Mouse (Mus musculus): Measurements from ENCODE around the gene Cecr2. TPM values are rescaled to one million over a fixed set of nuclear protein-coding genes. Genes with fewer than 3 reads are reported as not detected.
A peak's percentile ranks its signal among the peaks of the same experiment; 100 is the strongest.

Gene Cecr2
- polyA plus RNA-seq (2016; fragmentation: Nextera tagmentation; extraction: Ambion mirVana): 8.8 and 10.4 TPM in 2 replicates

DNA sequence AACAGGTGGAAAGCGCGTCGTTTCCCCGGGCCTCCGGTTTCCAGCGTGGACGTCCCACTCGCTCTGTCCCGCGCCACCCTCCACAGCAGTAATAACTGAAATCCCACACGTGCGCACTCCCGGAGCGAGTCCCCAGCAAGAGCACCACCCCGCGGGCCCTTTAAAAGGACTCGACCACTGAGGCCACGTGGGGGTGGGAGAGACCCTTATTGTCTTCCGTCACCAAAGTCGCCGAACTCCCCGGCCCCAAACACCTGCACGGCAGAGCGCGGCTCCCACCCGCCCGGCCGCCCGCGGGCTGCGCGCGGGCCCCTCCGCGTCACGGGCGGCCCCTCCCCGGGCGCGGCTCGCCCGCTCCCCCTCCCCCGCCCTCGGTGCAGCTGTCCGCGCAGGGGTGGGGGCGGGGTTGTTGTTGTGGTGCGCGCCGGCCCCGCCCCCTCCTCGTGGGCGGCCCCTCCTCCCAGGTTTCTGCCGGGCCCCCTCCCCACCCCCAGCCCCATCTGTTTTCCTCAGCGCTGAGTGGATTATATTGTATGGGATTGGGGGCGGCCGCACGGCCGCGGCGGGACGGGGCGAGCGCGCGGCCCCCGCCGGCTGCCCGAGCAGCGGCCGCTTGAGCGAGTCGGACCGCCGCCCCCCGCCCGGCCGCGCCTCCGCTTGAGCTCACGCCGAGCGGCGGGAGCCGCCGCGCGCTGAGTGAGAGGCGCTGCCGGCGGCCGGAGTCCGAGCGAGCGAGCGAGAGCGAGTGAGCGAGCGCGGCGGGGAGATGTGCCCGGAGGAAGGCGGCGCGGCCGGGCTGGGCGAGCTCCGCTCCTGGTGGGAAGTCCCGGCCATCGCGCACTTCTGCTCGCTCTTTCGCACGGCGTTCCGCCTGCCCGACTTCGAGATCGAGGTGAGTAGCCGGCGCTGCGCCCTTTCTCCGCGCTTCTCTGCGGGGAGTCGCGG lies at the start of gene Cecr2:
Cecr2 (plus strand) TSS at position 554 of the 945 bp plus-strand sequence.
- H3K4me1 ChIP-seq: peaks cover 45% of the 10 kb centered on the region
- no peaks in the 10 kb centered on the region for H3K9me3 ChIP-seq (replicated peaks)
- H3K36me3 ChIP-seq: no peaks in the 10 kb centered on the region
- peak within 1 kb of the TSS; percentile 83 for H3K4me3 ChIP-seq
- peak within 1 kb of the TSS; percentile 95 for H3K27ac ChIP-seq
- under 1% methylated on average over 116 of the region's 127 CpGs for WGBS (ENCODE audit: insufficient replicate concordance)
- peak within 1 kb of the TSS; percentile 91 for H3K9ac ChIP-seq
- ATAC-seq: peak; percentile 79
- peak within 1 kb of the TSS; percentile 89 for H3K4me2 ChIP-seq
- no peaks in the 10 kb centered on the region for H3K27me3 ChIP-seq (replicated peaks)

DNA sequence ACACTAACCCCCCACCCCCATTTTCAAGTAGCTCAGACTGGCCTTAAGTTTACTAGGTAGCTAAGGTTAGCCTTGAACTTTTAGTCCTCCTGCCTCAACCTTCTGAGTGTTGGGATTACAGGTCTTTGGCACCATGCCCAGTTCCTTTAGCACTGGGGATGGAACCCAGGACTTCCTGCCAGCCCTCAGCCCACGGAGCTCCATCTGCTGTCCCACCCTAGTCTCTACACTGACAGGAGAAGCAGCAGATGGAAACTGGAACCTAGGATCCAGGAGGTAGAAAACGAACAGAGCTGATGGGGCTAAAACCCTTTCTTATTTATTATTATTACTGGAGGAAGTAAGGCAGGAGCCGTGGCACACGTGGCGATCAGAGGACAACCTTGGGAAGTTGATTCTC lies 48.6 kb upstream of the Cecr2 start:
- WGBS (ENCODE audit: insufficient replicate concordance): 73% methylated on average over 5 of the region's 5 CpGs
- peak overlapping the region; percentile 96 for H3K27ac ChIP-seq
- H3K4me1 ChIP-seq: peaks cover 63% of the 10 kb centered on the region

DNA sequence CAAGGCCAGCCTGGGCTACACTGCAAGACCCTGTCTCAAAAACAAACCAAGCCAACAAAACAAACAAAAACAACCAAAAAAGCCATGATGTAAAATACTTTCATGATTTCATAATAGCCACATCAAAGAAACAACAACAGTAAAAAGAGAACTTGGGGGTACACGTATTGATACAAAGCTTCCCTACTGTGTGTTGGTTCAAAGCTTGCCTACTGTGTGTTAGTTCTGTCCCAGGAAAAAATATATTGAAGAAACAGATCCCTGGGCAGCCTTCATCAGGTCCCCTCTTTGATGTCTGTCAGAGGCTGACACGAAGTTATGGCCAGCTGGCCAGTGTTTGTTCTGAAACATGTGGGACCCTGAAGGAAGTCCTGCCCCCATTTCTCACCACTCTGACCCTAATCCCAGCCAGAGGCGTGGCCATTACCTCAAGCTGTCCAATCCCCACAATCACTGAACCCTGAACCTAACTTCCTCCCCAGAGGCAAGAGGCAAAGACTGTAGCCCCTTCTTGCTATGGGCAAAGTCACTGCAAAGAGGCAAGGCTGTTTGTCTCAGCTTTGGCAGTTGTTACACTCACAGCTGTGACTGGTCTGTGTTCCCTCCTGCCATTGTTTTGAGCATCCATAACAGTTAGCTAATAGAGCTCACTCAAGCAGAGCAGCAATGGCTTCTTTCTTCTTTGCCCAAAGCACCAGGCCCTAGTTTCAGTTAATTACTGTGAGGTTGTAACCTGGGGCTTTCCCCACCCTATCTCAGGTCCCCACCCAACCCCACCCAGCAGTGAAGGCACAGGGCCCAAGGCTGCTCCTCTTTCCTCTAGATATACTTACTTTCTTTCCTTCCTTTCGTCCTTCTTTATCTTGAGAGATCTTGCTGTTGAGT lies 47.4 kb upstream of the Cecr2 start:
- Histone ChIP-seq H3K9ac (peak overlapping the region; percentile 74), H3K4me3 (peak overlapping the region; percentile 26), H3K9me3 (replicated peaks) (no peaks in the 10 kb centered on the region), H3K36me3 (no peaks in the 10 kb centered on the region), H3K4me1 (peaks cover 63% of the 10 kb centered on the region), H3K27me3 (replicated peaks) (no peaks in the 10 kb centered on the region), H3K4me2 (peak overlapping the region; percentile 70), H3K27ac (peak overlapping the region; percentile 96)
- WGBS (ENCODE audit: insufficient replicate concordance): 45% methylated on average over 4 of the region's 4 CpGs
- ATAC-seq: peak; percentile 94

More for the DNA sequence above, 48.6 kb upstream of the Cecr2 start:
- H3K27me3 ChIP-seq (replicated peaks): no peaks in the 10 kb centered on the region
- no peak for ATAC-seq
- no peak overlapping the region for H3K4me3 ChIP-seq
- no peaks in the 10 kb centered on the region for H3K9me3 ChIP-seq (replicated peaks)
- H3K36me3 ChIP-seq: no peaks in the 10 kb centered on the region
- H3K4me2 ChIP-seq: 0 out of 2 replicates have a peak overlapping the region, but pooled peaks have one; percentile 70
- H3K9ac ChIP-seq: peak overlapping the region; percentile 74

DNA sequence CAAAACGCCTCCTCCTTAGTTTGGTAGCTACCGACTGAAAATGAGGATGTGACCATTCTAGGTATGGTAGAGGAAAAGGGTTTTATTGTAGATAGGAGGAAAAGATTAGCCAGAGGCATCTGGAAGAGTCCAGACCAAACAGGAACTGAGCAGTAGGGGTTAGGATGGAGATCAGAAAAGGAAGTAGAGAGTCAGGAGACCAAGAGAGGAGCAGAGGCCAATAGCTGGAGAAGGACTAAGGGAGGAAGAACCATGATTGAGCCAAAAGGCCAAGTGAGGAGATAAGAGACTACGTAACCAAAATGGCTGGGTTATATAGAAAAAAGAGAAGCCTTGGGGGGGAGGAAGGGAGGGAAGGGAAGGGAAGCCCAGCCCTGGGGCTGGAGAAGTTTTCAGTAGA lies 46.0 kb upstream of the Cecr2 start:
- H3K4me2 ChIP-seq: no peak overlapping the region
- H3K4me3 ChIP-seq: no peak overlapping the region
- H3K27me3 ChIP-seq (replicated peaks): no peaks in the 10 kb centered on the region
- WGBS (ENCODE audit: insufficient replicate concordance): 52% methylated on average over 3 of the region's 3 CpGs
- no peaks in the 10 kb centered on the region for H3K36me3 ChIP-seq
- no peaks in the 10 kb centered on the region for H3K9me3 ChIP-seq (replicated peaks)
- no peak overlapping the region for H3K9ac ChIP-seq
- peak overlapping the region; percentile 34; the same call in 1 of the 2 replicates for H3K27ac ChIP-seq
- peaks cover 61% of the 10 kb centered on the region for H3K4me1 ChIP-seq
- ATAC-seq: no peak

DNA sequence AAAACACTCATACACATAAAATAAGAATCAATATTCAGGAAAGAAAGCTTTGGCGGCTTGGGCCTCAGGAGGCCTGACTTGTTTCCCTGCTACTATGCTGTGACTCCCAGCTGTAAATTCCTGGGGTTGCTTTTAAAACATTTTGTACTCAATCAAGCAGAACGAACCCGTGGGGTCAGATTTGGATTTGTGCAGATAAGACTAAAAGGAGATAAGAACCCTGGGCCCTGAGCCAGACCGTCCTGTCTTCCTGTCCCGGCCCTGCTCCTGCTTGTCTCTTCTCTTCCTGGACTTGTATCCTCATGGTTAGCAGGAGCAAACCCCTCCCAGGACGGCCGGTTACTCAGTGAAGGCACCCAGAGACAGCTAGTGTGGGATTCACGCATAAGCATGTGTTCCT lies 41.1 kb upstream of the Cecr2 start:
- H3K4me3 ChIP-seq: no peak overlapping the region
- ATAC-seq: no peak
- WGBS (ENCODE audit: insufficient replicate concordance): 44% methylated on average over 8 of the region's 8 CpGs
- H3K9ac ChIP-seq: no peak overlapping the region
- H3K27ac ChIP-seq: no peak overlapping the region
- no peak overlapping the region for H3K4me2 ChIP-seq
- H3K4me1 ChIP-seq: peaks cover 12% of the 10 kb centered on the region
- H3K9me3 ChIP-seq (replicated peaks): no peaks in the 10 kb centered on the region
- no peaks in the 10 kb centered on the region for H3K36me3 ChIP-seq
- H3K27me3 ChIP-seq (replicated peaks): peaks cover 3% of the 10 kb centered on the region; the same call in 1 of the 2 replicates

DNA sequence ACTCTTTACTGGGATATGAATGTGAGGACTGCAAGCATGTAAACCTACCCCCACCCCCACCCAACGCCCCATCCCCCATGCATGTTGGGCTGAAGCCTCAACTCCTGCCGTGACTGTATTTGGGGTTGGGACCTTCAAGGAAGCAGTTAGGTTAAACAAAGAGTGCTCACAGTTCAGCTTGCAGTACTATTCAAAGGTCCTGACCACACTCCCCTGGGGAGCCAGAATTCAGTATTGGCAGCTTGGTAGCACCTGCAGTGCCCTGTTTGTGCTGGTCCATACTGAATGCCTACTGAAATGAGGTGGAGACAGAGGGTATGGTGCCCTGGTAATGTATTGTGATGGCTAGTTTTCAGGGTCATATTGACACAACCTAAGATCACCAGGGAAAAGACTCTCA lies 39.1 kb upstream of the Cecr2 start:
- 57% methylated on average over 2 of the region's 2 CpGs for WGBS (ENCODE audit: insufficient replicate concordance)
- Histone ChIP-seq H3K27ac (no peak overlapping the region), H3K27me3 (replicated peaks) (peaks cover 3% of the 10 kb centered on the region; the same call in 1 of the 2 replicates), H3K9me3 (replicated peaks) (no peaks in the 10 kb centered on the region), H3K4me2 (no peak overlapping the region), H3K36me3 (no peaks in the 10 kb centered on the region), H3K9ac (no peak overlapping the region), H3K4me3 (no peak overlapping the region), H3K4me1 (peaks cover 3% of the 10 kb centered on the region; the same call in 1 of the 2 replicates)
- no peak for ATAC-seq

DNA sequence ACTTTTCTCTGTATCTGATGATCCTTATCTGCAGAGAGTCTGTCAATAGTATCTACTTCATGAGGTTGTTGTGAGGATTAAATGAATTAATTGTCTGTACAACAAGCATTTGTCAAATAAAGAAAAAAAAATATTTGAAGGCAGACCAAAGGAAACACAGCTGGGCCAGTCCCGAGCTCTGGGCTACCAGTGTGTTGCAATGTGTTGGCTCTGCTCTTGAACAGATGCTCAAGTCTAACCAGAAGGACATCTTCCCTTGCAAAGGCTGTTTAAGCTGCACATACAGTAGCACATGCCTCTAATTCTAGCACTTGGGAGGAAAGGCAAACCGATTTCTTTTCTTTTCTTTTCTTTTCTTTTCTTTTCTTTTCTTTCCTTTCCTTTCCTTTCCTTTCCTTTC lies 37.2 kb upstream of the Cecr2 start:
- Histone ChIP-seq H3K27me3 (replicated peaks) (peaks cover 3% of the 10 kb centered on the region; the same call in 1 of the 2 replicates), H3K27ac (no peak overlapping the region), H3K4me3 (no peak overlapping the region), H3K9me3 (replicated peaks) (no peaks in the 10 kb centered on the region), H3K36me3 (no peaks in the 10 kb centered on the region), H3K4me1 (peaks cover 3% of the 10 kb centered on the region; the same call in 1 of the 2 replicates), H3K9ac (no peak overlapping the region), H3K4me2 (no peak overlapping the region)
- WGBS (ENCODE audit: insufficient replicate concordance): 70% methylated on average over 2 of the region's 2 CpGs
- ATAC-seq: no peak

DNA sequence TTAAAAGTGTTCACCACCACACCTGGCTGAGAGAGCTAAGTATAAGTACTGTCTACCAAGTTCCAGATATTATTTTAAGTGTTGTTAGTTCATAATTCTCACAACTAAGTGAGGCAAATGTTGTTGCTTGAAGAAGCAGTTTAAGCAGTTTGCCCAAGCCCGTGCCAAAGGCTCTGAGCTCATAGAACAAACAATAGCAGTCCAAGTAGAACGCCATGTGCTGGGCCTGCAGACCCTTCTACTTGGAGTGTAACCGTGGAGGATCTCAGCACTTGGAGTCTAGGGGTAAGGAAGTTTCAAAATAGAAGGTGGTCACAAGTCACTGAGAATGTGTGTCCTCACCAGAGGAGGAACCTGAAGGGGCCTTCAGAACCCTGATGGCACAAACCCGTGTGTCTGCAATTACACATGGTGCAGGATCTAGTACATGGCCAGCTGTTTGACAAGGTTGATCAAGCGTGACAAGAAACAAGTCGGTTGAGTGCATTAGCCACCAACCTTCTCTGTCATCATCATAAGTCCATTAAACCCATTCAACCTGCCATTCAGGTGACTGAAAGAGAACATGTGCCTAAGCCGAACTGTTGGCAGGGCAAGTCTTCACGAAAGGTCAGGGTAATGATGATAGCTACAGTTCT lies 30.7 kb upstream of the Cecr2 start:
- Histone ChIP-seq H3K9me3 (replicated peaks) (no peaks in the 10 kb centered on the region), H3K4me3 (no peak overlapping the region), H3K36me3 (no peaks in the 10 kb centered on the region), H3K4me1 (peaks cover 5% of the 10 kb centered on the region; the same call in 1 of the 2 replicates), H3K27ac (no peak overlapping the region), H3K4me2 (no peak overlapping the region), H3K9ac (no peak overlapping the region), H3K27me3 (replicated peaks) (no peaks in the 10 kb centered on the region)
- ATAC-seq: no peak
- 74% methylated on average over 8 of the region's 8 CpGs for WGBS (ENCODE audit: insufficient replicate concordance)

DNA sequence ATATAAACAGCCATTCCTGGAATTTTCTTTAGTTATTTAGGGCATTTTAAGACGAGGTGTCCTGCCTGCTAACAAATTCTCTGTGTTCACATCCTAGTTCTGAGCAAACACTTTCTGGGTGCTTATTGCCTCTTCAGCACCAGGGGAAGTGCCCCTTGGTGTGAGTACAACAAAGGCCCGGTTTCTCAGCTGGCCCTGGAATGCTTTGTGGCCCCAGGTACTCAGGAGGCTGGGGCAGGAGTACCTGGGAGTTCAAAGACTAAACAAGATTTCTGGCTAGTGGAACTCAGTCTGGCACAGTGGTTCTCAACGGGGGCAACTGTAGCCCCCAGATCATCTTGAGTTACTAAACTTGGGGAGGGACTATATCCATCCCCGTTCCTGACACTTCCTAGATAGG lies 26.6 kb upstream of the Cecr2 start:
- H3K4me2 ChIP-seq: no peak overlapping the region
- ATAC-seq: no peak
- no peak overlapping the region for H3K27ac ChIP-seq
- H3K4me1 ChIP-seq: peaks cover 5% of the 10 kb centered on the region; the same call in 1 of the 2 replicates
- 45% methylated on average over 4 of the region's 4 CpGs for WGBS (ENCODE audit: insufficient replicate concordance)
- no peak overlapping the region for H3K9ac ChIP-seq
- H3K36me3 ChIP-seq: no peaks in the 10 kb centered on the region
- H3K9me3 ChIP-seq (replicated peaks): no peaks in the 10 kb centered on the region
- no peaks in the 10 kb centered on the region for H3K27me3 ChIP-seq (replicated peaks)
- H3K4me3 ChIP-seq: no peak overlapping the region

DNA sequence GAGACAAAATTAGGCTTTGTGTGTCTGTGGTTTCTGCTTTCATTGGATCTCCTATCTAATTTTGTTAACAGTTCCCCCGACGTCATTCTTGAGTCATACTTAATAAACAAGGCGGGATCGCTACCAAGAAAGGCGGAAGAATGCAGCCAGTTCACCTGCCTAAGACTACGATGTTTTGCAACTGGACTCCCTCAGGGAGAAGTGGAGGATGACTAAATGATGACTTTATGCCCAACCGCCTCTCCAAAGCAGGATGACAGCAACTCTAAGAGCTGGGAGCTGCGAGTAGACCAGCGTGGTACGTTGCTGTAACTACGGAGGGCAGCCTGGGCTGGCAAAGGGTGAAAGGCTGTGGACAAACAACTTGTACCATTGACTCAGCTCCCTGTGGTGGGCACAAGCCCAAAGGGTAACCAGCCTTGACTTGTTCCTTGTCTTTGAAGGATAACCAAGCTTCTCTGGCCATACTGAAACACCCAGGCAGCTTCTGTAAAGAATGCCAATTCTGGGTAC lies 24.2 kb upstream of the Cecr2 start:
- H3K27me3 ChIP-seq (replicated peaks): no peaks in the 10 kb centered on the region
- H3K4me2 ChIP-seq: no peak overlapping the region
- H3K27ac ChIP-seq: no peak overlapping the region
- no peaks in the 10 kb centered on the region for H3K36me3 ChIP-seq
- ATAC-seq: no peak
- 83% methylated on average over 11 of the region's 11 CpGs for WGBS (ENCODE audit: insufficient replicate concordance)
- H3K9ac ChIP-seq: no peak overlapping the region
- H3K9me3 ChIP-seq (replicated peaks): no peaks in the 10 kb centered on the region
- H3K4me1 ChIP-seq: peaks cover 3% of the 10 kb centered on the region; the same call in 1 of the 2 replicates
- no peak overlapping the region for H3K4me3 ChIP-seq

DNA sequence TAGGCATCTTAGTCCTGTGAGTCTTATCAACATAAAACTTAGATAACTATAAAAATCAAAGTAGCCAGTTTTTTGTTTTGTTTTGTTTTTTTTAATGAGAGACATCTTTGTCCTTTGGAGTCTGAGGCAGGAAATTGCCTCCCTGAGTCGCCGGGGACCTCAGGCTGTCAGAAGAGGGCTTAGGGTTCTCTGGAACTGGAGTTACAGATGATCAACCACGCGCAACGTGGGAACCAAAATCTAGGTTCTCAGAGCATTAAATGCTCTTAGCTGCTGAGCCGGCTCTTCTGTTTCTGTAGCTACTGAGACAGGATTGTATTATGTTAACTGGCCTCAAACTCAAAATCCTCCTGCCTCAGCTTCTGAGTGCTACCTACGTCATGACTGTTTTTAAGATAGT lies 22.4 kb upstream of the Cecr2 start:
- 0 out of 2 replicates have a peak overlapping the region, but pooled peaks have one; percentile 12 for H3K27ac ChIP-seq
- no peak for ATAC-seq
- H3K27me3 ChIP-seq (replicated peaks): no peaks in the 10 kb centered on the region
- no peak overlapping the region for H3K9ac ChIP-seq
- no peak overlapping the region for H3K4me2 ChIP-seq
- H3K36me3 ChIP-seq: no peaks in the 10 kb centered on the region
- no peaks in the 10 kb centered on the region for H3K4me1 ChIP-seq
- H3K4me3 ChIP-seq: no peak overlapping the region
- H3K9me3 ChIP-seq (replicated peaks): no peaks in the 10 kb centered on the region
- 73% methylated on average over 7 of the region's 7 CpGs for WGBS (ENCODE audit: insufficient replicate concordance)

All from liver, embryonic 12.5 days (tissue).